Mouse (Mus musculus): ENCODE measurements at regions not wholly inside any gene's neighbourhood (a gene's known extent, or its start where the extent isn't known, plus 50 kb on each side); places are given as distances from the start of the nearest gene placed in this dataset.

GRCm38 (mm10) chr16:77738821-77739220, 136.9 kb upstream of the Gm11146 start:
- TF ChIP-seq CTCF (IDR thresholded peaks at IDR 0.05; ENCODE audit: insufficient read depth, low read length) (no peak), POLR2A (IDR thresholded peaks at IDR 0.05; ENCODE audit: borderline replicate concordance, extremely low read depth, low read depth, low read length) (no peak)

Data from lung, adult 2 months (tissue).